Mouse (Mus musculus) embryo, embryonic 11.5 days (tissue): Measurements from ENCODE around the gene Selenoi.

Experiments
- DNase-seq: peaks from one replicate; pipeline ENCODE4 v3.0.0-alpha.2; 2012; ENCODE audit warnings: low read depth, low spot score

Gene Selenoi

GRCm38 (mm10) chr5:30235641-30236126, 3.3 kb downstream of the Selenoi start:
- no peak for DNase-seq

DNA sequence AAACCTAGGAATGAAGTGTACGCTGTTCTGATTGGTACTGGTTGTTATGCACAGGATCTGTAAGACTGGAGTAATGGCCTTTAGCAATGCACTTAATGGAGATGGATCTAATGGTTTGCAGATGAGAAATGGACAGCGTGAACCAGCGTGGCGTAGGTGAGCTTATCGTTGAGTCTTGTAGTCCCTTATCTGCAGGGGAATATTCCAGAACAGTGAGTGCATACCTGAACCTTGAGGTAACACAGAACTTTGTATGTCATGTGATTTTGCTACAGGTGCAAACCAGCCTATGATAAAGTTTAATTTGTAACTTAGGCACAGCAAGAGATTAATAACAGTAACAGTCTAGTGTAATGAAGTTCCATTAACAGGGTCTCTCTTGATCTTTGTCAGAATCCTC, 6.2 kb downstream of the Selenoi start:
- no peak for DNase-seq

DNA sequence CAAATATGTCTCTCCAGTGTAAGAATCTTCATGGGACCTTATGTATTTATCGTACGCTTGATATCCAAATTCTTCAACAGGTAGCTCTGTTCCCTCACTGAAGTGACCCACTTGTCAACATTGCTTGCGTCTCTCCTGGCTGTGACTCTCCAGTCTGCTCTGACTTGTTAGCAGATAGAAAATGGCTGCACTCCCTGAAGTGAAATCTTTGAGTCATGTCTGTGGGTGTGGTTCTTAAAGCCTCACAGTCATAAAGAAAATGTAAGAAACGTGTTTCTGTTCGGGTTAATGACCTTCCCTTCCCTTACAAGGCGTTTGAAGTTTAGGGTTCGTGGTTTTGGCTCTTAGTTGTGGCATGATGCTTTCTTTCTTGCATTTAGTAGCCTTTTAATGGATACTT, 8.2 kb downstream of the Selenoi start:
- DNase-seq, result no peak

- no peak for DNase-seq
These were observed 10.0 kb downstream of the Selenoi start for GRCm38 (mm10) chr5:30242410-30242809.

DNA sequence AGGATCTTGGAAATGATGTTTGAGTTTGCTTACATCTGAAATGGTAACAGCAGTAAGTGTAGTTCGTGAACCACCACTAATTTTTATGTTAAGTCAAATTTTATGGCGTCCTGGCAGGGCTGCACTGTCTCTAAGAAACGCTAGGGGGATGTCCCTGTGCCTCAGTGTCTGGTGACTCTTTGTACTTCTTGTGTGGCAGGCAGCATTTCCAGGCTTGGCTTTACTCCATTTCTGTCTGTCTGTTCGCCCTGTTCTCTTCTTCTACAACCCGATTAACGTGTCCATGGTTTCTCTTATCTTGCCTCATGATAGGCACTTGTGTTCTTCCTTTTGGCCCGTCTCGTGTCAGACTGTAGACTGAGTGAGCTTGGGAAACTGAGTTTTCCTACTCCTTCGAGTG, 11.4 kb downstream of the Selenoi start:
- DNase-seq, result no peak

- no peak for DNase-seq
These were observed 13.6 kb downstream of the Selenoi start for GRCm38 (mm10) chr5:30245861-30246416.

DNA sequence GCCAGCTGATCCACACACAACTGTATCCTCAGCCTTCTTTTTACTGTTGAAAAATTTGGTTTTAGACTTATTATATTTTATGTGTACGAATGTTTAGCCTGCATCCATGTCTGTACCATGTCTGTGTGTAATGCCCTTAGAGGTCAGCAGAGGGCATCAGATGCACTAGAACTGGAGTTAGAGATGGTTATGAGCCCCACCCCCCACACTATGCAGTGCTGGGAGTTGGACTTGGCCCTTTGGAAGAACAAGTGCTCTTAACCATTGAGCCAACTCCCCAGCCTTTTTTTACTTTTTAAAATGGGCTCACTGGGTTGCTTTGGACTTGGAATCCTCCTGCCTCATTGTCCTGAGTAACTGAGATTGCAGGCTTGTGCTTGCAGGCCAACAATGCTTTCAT, 15.3 kb downstream of the Selenoi start:
- DNase-seq, result no peak

DNA sequence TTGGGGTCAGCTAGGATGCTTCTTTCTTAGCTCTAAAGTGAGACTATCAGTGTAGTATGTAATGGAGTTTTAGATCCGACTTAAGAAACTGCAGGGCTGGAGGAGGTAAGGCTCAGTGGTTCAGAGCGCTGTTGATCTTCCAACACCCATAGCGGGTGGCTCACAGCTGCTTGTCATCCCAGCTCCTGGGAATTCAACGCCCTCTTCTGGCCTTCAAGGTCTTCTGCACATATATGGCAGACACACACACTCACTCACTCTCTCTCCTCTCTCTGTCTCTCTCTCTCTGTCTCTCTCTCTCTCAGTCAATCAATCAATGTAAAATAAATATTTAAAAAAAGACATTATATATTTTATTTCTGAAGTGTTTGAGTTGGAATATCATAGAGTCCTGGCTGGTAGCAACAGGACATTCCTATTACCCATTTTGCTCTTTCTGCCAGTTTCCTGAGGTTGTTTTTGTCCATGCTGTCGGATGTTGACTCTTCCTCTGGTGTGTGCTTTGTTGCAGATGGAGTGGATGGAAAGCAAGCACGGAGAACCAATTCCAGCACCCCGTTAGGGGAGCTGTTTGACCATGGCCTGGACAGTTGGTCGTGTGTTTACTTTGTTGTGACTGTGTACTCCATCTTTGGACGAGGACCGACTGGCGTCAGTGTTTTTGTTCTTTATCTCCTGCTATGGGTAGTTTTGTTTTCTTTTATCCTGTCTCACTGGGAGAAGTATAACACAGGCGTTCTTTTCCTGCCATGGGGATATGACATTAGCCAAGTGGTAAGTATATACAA, 23.4 kb downstream of the Selenoi start:
- DNase-seq, result no peak

DNA sequence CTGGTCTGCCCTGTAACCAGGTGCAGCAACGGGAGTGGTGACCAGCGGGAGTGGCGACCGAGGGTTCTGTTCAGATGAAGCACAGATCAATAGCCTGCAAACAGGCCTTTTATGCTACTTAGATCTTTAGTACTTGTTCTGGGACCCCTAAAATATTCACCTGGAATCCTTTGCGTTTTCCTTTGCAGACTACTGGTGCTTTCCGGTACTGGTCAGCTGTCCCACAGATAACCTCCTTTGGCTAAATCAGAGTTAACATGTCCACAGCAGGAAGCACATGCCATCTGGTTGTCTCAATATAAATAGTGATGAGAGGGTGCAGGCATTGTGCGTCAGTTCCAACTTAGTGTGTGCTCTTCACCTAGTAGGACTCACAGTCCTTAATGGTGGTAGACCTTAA, 26.4 kb downstream of the Selenoi start:
- no peak for DNase-seq

- DNase-seq, result no peak
These were observed 38.3 kb downstream of the Selenoi start for GRCm38 (mm10) chr5:30270571-30271190.

- DNase-seq, result no peak
These were observed 39.4 kb downstream of the Selenoi start for GRCm38 (mm10) chr5:30271599-30272281.

GRCm38 (mm10) chr5:30276361-30276760, 44.0 kb downstream of the Selenoi start:
- no peak for DNase-seq

DNA sequence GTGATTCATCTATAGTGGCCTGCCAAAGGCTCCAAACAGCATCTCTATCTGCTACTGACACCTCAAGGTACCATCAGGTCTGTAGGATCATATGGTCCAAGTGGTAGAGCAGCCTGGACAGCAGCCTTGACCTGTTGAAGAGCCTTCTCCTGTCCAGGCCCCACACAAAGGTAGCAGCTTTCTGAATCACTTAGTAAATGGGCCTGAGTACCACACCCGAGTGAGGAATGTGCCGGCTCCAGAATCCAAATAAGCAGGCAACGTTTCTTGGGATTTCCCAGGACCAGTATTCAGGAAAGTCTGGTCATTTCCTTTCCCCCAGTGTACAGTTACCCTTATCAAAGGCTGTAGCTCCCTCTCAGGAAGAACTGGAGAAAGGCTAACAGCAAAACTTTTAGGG, 46.6 kb downstream of the Selenoi start:
- no peak for DNase-seq

DNA sequence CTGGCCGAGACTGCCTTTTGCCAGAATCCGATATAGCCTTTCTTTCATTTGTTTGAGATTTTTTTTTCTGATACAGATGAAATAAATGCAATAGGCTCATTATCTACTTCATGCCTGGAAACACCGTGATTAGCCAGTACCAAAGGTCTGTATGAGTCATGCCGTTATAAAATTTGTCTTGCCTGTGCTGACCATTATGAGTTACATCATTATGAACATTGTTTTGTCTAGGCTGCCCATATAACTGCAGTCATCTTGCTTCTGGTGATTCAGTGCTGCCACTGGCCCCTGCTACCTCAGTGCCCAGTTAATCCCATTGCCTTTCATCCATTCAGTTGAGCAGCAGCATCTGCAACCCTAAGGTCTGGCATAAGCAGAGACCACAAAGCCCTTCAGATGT, 47.1 kb downstream of the Selenoi start:
- no peak for DNase-seq

DNA sequence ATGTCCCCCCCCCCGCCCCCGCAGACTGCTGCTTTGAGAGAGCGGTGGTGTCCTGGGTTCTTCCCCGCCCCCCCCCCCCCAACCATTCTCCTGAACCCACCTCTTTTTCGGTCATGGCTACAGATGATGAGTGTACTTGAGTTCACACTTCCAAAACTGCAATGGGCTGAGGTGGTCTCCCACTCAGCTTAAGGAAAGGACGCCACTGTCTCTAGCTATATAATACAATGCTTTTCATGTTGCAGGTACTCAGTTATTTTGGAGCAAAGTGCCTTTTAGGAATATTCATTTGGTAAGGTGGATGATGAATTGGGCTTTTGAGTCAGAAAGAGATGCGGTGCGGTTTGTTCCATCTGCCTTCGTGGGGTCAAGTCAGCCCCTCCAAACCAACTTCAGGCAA, 48.5 kb downstream of the Selenoi start:
- no peak for DNase-seq

DNA sequence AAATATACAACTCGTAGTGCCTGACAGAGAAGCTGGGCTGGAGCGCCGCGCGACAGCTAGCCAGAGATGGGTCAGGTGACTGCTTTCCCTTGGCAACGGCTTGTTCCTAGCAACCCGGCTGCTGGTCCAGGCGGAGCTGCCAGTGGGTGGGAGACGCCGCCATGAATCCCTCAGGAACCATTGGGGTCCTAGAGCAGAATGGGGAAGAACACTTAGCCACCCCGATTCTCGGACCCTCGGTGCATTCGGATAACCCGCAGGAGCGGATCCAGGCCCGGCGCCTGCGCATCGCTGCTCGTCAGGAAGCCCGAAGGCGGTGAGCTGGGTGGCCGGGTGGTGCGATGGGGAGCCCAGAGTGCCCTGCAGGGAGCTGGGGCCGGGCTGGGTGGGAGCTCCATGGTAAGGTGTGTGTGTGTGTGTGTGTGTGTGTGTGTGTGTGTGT, 48.9 kb downstream of the Selenoi start, which contains the start of gene Drc1:
Gene Drc1 (plus strand): TSS at position 98 of the 442 bp plus-strand sequence.
- peak; percentile 26 for DNase-seq

DNA sequence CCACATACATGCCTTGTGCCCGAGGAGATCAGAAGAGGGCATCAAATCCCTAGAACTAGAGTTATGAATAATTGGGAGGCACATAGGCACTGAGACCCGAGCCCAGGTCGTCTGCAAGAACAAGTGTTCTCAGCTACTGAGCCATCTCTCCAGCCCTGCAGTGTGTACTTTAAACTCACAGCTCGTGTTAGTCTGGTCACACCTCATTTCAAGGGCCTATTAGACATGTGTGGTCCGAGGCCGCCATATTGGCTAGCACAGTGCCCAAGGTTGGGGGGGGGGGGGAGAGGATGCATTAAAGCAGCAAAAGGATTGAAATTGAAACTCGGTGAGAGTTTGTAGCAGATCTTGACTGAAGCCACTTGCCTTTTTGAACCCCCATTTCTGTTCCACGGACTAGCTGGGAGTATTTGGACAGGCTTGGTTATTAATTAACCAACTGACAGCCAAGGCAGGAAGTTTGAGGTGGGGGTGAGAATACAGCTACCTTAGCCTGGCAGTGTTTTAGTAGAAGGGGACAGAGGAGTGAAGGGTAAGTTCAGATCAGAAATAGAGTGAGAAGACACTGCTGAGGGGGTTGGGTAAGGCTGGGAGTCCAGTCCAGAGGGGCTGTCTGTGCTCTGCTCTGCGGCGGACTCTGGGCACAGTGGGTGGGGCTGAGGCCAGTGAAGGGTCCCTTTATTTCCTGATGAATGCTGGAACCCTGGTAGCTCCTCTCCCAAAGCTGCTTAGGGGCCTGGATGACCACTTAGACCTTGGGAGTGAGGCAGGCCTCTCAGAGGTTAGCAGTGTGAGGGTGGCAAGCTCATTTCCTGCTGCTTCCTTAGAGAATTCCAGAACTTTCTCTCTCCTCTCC, 53.8 kb downstream of the Selenoi start:
- DNase-seq, result no peak

DNA sequence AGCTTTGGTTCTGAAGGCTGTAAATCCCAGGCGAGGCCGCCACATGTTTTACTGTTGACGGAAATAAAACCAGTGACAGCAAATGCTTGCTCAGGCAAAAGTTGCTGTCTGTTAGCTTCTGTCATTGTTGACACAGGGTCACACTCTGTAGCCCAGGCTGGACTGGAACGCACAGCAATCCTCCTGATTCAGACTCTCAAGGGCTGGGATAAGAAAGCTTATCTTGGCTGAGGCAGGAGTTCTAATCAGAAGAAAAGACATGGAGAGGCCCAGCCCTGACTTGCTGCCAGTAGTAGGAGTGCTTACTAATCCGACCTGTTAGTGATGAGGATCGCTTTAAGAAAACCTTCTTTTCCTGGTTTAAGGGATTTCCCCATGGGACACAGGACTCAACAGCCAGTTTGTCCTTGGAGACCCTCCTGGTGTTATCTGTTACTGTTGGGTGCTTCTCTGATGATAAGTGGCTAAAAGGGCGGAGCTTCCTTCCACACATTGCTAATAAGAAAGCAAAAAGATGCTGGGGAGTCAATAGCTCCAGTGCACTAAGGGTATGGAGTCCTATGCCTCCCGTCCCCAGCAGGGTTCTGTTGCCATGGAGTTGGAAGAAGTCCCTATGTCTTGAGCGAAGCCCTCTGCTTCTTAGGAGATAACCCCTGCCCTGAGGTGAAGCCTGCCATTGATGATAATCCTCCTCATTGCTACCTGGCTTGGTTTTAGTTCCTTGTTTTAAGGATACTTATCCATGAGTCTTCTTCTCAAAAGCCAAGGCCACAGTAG, 54.9 kb downstream of the Selenoi start:
- DNase-seq, result no peak
